Comparison of ENCODE assay signal across 22 mouse cellular contexts in the genomic region with DNA sequence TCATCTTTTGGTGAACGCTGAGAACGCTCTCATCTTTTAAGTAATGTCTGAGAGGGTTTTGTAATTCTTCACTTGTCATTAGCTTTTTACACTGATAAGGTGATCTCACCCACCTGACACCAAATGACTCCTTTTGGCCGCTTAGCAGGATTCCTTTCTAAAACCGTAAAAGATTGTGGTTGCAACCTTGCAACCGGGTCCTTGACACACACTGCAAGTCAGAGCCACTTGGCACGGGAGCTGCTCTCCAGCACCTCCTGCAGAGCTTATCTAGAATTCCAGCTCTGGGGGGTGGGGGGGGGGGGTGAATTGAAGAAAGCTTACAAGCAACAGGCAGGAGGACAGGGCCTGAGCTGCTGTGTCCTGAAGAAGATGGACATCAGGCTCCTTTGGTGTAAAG.
DNase-seq lines count a peak whose midpoint lies in the region; ATAC-seq lines count a peak whose summit lies in the region.
"Had no signal": no experiment of that assay in that cellular context is flagged by ENCODE, and none has a peak within 500 bp of the region (broad histone marks: within the 10 kb centered on the region; RNA-seq: fewer than 3 reads in every experiment).

No protein-coding gene starts in this region.

- DNase-seq in adrenal gland, adult 8-10 months: peak; percentile 25
- DNase-seq in adrenal gland, postnatal 25 days: no peak
- no peak for DNase-seq in heart, adult 8-10 months (ENCODE audit: low spot score)
- DNase-seq in ovary, adult 18-20 months (ENCODE audit: low spot score): peak; percentile 12
- no peak for DNase-seq in ovary, postnatal 14 days (ENCODE audit: low spot score)
- DNase-seq: cerebellum, adult 18-20 months; cerebellum, adult 9-11 months; cerebellum, postnatal 36 days; forebrain, postnatal 0 days; gastrocnemius, postnatal 14 days; kidney, adult 2 months had no signal

- H3K27ac ChIP-seq in heart, embryonic 13.5 days (replicated peaks): 0 out of 2 replicates have a peak overlapping the region, but pooled peaks have one; percentile 20
- H3K27ac ChIP-seq: embryonic facial prominence, embryonic 13.5 days; forebrain, embryonic 13.5 days; heart, embryonic 15.5 days; hindbrain, embryonic 15.5 days; kidney, embryonic 15.5 days had no signal

- no peaks in the 10 kb centered on the region for H3K36me3 ChIP-seq in heart, embryonic 13.5 days
- H3K36me3 ChIP-seq: embryonic facial prominence, embryonic 13.5 days; heart, embryonic 15.5 days; hindbrain, embryonic 15.5 days; kidney, embryonic 15.5 days had no signal

- 13% methylated on average over 6 of the region's 6 CpGs for WGBS in heart, embryonic 13.5 days

- H3K4me2 ChIP-seq in heart, embryonic 13.5 days: peak overlapping the region; percentile 25; the same call in 1 of the 2 replicates
- H3K4me2 ChIP-seq: embryonic facial prominence, embryonic 13.5 days; forebrain, embryonic 13.5 days; heart, embryonic 15.5 days; hindbrain, embryonic 15.5 days; kidney, embryonic 15.5 days had no signal

- no peaks in the 10 kb centered on the region for H3K9me3 ChIP-seq in heart, embryonic 13.5 days
- H3K9me3 ChIP-seq: embryonic facial prominence, embryonic 13.5 days; forebrain, embryonic 13.5 days; heart, embryonic 15.5 days; hindbrain, embryonic 15.5 days; kidney, embryonic 15.5 days had no signal

- peaks cover 33% of the 10 kb centered on the region for H3K4me1 ChIP-seq in heart, embryonic 13.5 days
- H3K4me1 ChIP-seq: forebrain, embryonic 13.5 days; hindbrain, embryonic 15.5 days; kidney, embryonic 15.5 days had no signal

- no peak overlapping the region for H3K9ac ChIP-seq in heart, embryonic 13.5 days
- H3K9ac ChIP-seq: embryonic facial prominence, embryonic 13.5 days; forebrain, embryonic 13.5 days; forebrain, postnatal 0 days; heart, embryonic 15.5 days; hindbrain, embryonic 15.5 days; kidney, embryonic 15.5 days had no signal

- ATAC-seq in heart, embryonic 13.5 days (ENCODE audit: extremely low read depth, insufficient number of reproducible peaks, low FRiP score, low TSS enrichment): no peak
- no peak for ATAC-seq in erythroblast, adult 5-6 weeks (replicated peaks; ENCODE audit: low FRiP score, poor library complexity, severe bottlenecking)
- ATAC-seq: activated CD4-positive, CD25-positive, alpha-beta regulatory T cell, adult 4 months; forebrain, embryonic 13.5 days; forebrain, postnatal 0 days; intestine, embryonic 16.5 days; Patski had no signal

- H3K4me3 ChIP-seq in heart, embryonic 13.5 days: no peak overlapping the region
- H3K4me3 ChIP-seq: embryonic facial prominence, embryonic 13.5 days; forebrain, embryonic 13.5 days; heart, embryonic 15.5 days; hindbrain, embryonic 15.5 days; kidney, embryonic 15.5 days had no signal

- H3K27me3 ChIP-seq in heart, embryonic 13.5 days (replicated peaks): no peaks in the 10 kb centered on the region
- H3K27me3 ChIP-seq: CH12.LX; embryonic facial prominence, embryonic 13.5 days; forebrain, embryonic 13.5 days; heart, embryonic 15.5 days; hindbrain, embryonic 15.5 days; kidney, embryonic 15.5 days had no signal

Comparison
In these comparisons a context has a peak if more than half of its experiments do, and no peak if none do; other contexts are left out.
1. DNase-seq: peak in adrenal gland, adult 8-10 months (single experiment) and ovary, adult 18-20 months (single experiment); none in adrenal gland, postnatal 25 days (single experiment), heart, adult 8-10 months (single experiment) and ovary, postnatal 14 days (single experiment).